Mouse (Mus musculus): ENCODE data around the gene Mfsd11. TPM values are rescaled to one million over a fixed set of nuclear protein-coding genes. Genes with fewer than 3 reads are reported as not detected.

Gene Mfsd11
- polyA plus RNA-seq, 2 experiments = 35.0 to 46.0 TPM

DNA sequence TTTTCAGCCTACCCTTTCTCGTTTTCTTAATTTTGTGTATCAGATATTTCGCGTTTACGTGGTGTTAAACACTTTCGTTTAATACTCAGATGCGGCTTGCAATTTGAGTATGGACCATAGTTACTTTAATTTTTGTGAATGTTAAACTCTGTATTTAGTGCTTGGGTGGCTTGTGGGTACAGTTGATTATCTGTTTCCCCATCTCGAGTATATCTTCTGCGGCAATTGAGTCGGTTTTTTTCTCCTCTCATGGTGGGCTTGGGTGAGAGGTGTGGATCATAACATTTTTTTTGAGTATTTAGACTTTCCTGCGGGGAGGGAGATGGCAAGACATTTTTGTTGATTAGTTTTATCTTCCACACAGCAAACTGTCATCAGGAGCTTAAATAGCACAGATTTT lies 2.0 kb downstream of the Mfsd11 start:
- H3K4me1 ChIP-seq (ENCODE audit: control insufficient read depth, insufficient read depth, low read length) = peaks cover 12% of the 10 kb centered on the region
- 29% methylated on average over 10 of the region's 10 CpGs for WGBS
- ATAC-seq (ENCODE audit: low FRiP score, low read depth) (no peak), DNase-seq (ENCODE audit: low spot score) (no peak)
- peak overlapping the region; percentile 95 for H3K9ac ChIP-seq (ENCODE audit: low read depth, low read length, severe bottlenecking)
- peaks cover 38% of the 10 kb centered on the region for H3K36me3 ChIP-seq (ENCODE audit: control insufficient read depth, insufficient read depth, low read length)
- H3K4me2 ChIP-seq (replicated peaks; ENCODE audit: low read depth, low read length, severe bottlenecking) = peak overlapping the region; percentile 76
- H3K27ac ChIP-seq (replicated peaks; ENCODE audit: low read depth, low read length) = peak overlapping the region; percentile 97; the same call in 1 of the 2 replicates
- no peak for TF ChIP-seq POLR2A (IDR thresholded peaks at IDR 0.05; ENCODE audit: borderline replicate concordance, extremely low read depth, insufficient read depth, insufficient read length)
- H3K27me3 ChIP-seq (ENCODE audit: control insufficient read depth, insufficient read depth, low read length) = no peaks in the 10 kb centered on the region
- no peaks in the 10 kb centered on the region for H3K9me3 ChIP-seq (ENCODE audit: control insufficient read depth, low read length)
- H3K4me3 ChIP-seq (replicated peaks; ENCODE audit: low read length) = peak overlapping the region; percentile 100

DNA sequence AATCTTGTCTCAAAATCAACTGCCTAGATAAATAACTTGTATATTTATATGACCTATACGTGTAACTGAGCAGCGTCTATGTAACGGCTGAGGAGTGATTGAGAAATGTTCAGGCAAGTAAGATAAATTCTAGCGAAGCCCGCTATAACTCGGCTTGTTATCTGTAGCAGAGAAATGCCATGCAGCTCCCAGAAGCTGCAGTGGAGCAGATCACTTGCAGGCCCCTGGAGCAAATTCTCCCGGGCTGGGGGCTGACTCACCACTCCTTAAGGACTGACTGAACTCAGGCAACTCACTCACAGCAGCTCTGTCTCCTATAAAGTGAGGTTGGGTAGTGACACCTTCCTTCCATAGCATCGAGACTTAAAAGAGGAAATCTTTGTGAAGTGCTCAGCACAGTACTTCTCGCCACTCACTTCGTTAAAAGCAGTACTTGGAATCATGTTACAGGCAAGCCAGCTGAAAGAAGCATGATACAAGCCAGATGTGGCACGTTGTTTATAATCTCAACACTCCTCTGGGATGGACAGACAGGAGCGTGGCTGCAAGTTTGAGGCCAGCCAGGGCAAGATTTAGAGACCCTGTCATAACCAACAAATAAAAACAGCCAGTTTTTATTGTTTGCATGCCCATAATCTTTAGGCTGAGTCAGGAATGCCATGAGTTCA lies 5.1 kb downstream of the Mfsd11 start:
- H3K4me3 ChIP-seq (replicated peaks; ENCODE audit: low read length) = no peak overlapping the region
- no peak overlapping the region for H3K4me2 ChIP-seq (replicated peaks; ENCODE audit: low read depth, low read length, severe bottlenecking)
- no peaks in the 10 kb centered on the region for H3K9me3 ChIP-seq (ENCODE audit: control insufficient read depth, low read length)
- H3K27ac ChIP-seq (replicated peaks; ENCODE audit: low read depth, low read length) = no peak overlapping the region
- H3K27me3 ChIP-seq (ENCODE audit: control insufficient read depth, insufficient read depth, low read length) = no peaks in the 10 kb centered on the region
- 44% methylated on average over 12 of the region's 12 CpGs for WGBS
- ATAC-seq (ENCODE audit: low FRiP score, low read depth) (no peak), DNase-seq (ENCODE audit: low spot score) (no peak)
- H3K9ac ChIP-seq (ENCODE audit: low read depth, low read length, severe bottlenecking) = no peak overlapping the region
- H3K4me1 ChIP-seq (ENCODE audit: control insufficient read depth, insufficient read depth, low read length) = peaks cover 5% of the 10 kb centered on the region
- TF ChIP-seq POLR2A (IDR thresholded peaks at IDR 0.05; ENCODE audit: borderline replicate concordance, extremely low read depth, insufficient read depth, insufficient read length) = no peak
- peaks cover 42% of the 10 kb centered on the region for H3K36me3 ChIP-seq (ENCODE audit: control insufficient read depth, insufficient read depth, low read length)

- 71% methylated on average over 10 of the region's 10 CpGs for WGBS
- no peak for DNase-seq (ENCODE audit: low spot score)
- H3K4me3 ChIP-seq (replicated peaks; ENCODE audit: low read length) = no peak overlapping the region
- H3K4me2 ChIP-seq (replicated peaks; ENCODE audit: low read depth, low read length, severe bottlenecking) = no peak overlapping the region
- peaks cover 85% of the 10 kb centered on the region for H3K36me3 ChIP-seq (ENCODE audit: control insufficient read depth, insufficient read depth, low read length)
- peak overlapping the region; percentile 25; the same call in 1 of the 2 replicates for H3K9ac ChIP-seq (ENCODE audit: low read depth, low read length, severe bottlenecking)
- no peaks in the 10 kb centered on the region for H3K4me1 ChIP-seq (ENCODE audit: control insufficient read depth, insufficient read depth, low read length)
- no peak for ATAC-seq (ENCODE audit: low FRiP score, low read depth)
- H3K27ac ChIP-seq (replicated peaks; ENCODE audit: low read depth, low read length) = no peak overlapping the region
- no peaks in the 10 kb centered on the region for H3K9me3 ChIP-seq (ENCODE audit: control insufficient read depth, low read length)
- no peaks in the 10 kb centered on the region for H3K27me3 ChIP-seq (ENCODE audit: control insufficient read depth, insufficient read depth, low read length)
- no peak for TF ChIP-seq POLR2A (IDR thresholded peaks at IDR 0.05; ENCODE audit: borderline replicate concordance, extremely low read depth, insufficient read depth, insufficient read length)
Measured at GRCm38 (mm10) chr11:116864444-116864843, 12.2 kb downstream of the Mfsd11 start.

GRCm38 (mm10) chr11:116865945-116866585 lies 13.8 kb downstream of the Mfsd11 start:
- DNase-seq (ENCODE audit: low spot score) (no peak), ATAC-seq (ENCODE audit: low FRiP score, low read depth) (no peak)
- Histone ChIP-seq H3K27me3 (ENCODE audit: control insufficient read depth, insufficient read depth, low read length) (no peaks in the 10 kb centered on the region), H3K9ac (ENCODE audit: low read depth, low read length, severe bottlenecking) (no peak overlapping the region), H3K4me2 (replicated peaks; ENCODE audit: low read depth, low read length, severe bottlenecking) (no peak overlapping the region), H3K36me3 (ENCODE audit: control insufficient read depth, insufficient read depth, low read length) (peaks cover 78% of the 10 kb centered on the region), H3K4me1 (ENCODE audit: control insufficient read depth, insufficient read depth, low read length) (no peaks in the 10 kb centered on the region), H3K27ac (replicated peaks; ENCODE audit: low read depth, low read length) (no peak overlapping the region), H3K4me3 (replicated peaks; ENCODE audit: low read length) (no peak overlapping the region), H3K9me3 (ENCODE audit: control insufficient read depth, low read length) (no peaks in the 10 kb centered on the region)
- WGBS = 81% methylated on average over 12 of the region's 12 CpGs
- no peak for TF ChIP-seq POLR2A (IDR thresholded peaks at IDR 0.05; ENCODE audit: borderline replicate concordance, extremely low read depth, insufficient read depth, insufficient read length)

GRCm38 (mm10) chr11:116868129-116868528 lies 15.9 kb downstream of the Mfsd11 start:
- Histone ChIP-seq H3K27ac (replicated peaks; ENCODE audit: low read depth, low read length) (no peak overlapping the region), H3K27me3 (ENCODE audit: control insufficient read depth, insufficient read depth, low read length) (no peaks in the 10 kb centered on the region), H3K4me3 (replicated peaks; ENCODE audit: low read length) (no peak overlapping the region), H3K4me2 (replicated peaks; ENCODE audit: low read depth, low read length, severe bottlenecking) (no peak overlapping the region), H3K9me3 (ENCODE audit: control insufficient read depth, low read length) (no peaks in the 10 kb centered on the region), H3K4me1 (ENCODE audit: control insufficient read depth, insufficient read depth, low read length) (no peaks in the 10 kb centered on the region), H3K9ac (ENCODE audit: low read depth, low read length, severe bottlenecking) (no peak overlapping the region), H3K36me3 (ENCODE audit: control insufficient read depth, insufficient read depth, low read length) (peaks cover 75% of the 10 kb centered on the region)
- WGBS = 73% methylated on average over 3 of the region's 3 CpGs
- no peak for TF ChIP-seq POLR2A (IDR thresholded peaks at IDR 0.05; ENCODE audit: borderline replicate concordance, extremely low read depth, insufficient read depth, insufficient read length)
- DNase-seq (ENCODE audit: low spot score) (no peak), ATAC-seq (ENCODE audit: low FRiP score, low read depth) (no peak)

Measured in limb, embryonic 14.5 days (tissue).